Mouse (Mus musculus) G1E (cell line): ENCODE measurements around the gene Crim1. TPM values are rescaled to one million over a fixed set of nuclear protein-coding genes. Genes with fewer than 3 reads are reported as not detected.

Experiments
- ATAC-seq: 2 replicates; pipeline ENCODE4 v1.8.0; 2016; ENCODE audit warnings: mild to moderate bottlenecking; ENCODE audit not compliant: insufficient number of reproducible peaks, poor library complexity, low FRiP score, severe bottlenecking; ENCODE audit errors: extremely low read depth
- DNase-seq: peaks from one replicate; pipeline ENCODE4 v3.0.0; 2012; ENCODE audit warnings: low spot score
- H3K27me3 ChIP-seq: 2 replicates; pipeline ENCODE4 v1.6.1; 2012; ENCODE audit warnings: mild to moderate bottlenecking, low read length, inconsistent platforms; ENCODE audit not compliant: insufficient read depth
- H3K36me3 ChIP-seq: replicated peaks from 2 replicates; pipeline ENCODE3; 2012; ENCODE audit warnings: mild to moderate bottlenecking, inconsistent platforms
- H3K4me1 ChIP-seq: 2 replicates; pipeline ENCODE4 v1.6.1; 2012; ENCODE audit warnings: low read depth, low read length, inconsistent platforms, mixed read lengths; ENCODE audit not compliant: insufficient read depth
- H3K4me3 ChIP-seq: 2 replicates; pipeline ENCODE4 v1.5.1; 2012; ENCODE audit warnings: low read depth, mild to moderate bottlenecking, inconsistent platforms, low read length, moderate library complexity, mixed read lengths
- H3K9me3 ChIP-seq: replicated peaks from 2 replicates; pipeline ENCODE4 v1.6.1; 2012; ENCODE audit warnings: inconsistent platforms
- CTCF ChIP-seq: IDR thresholded peaks from 2 replicates; pipeline ENCODE4 v1.5.1; 2012; ENCODE audit warnings: low read depth, low read length, inconsistent platforms, mixed read lengths
- GATA1 ChIP-seq: IDR thresholded peaks from 2 replicates; pipeline ENCODE4 v1.6.1; 2012; ENCODE audit warnings: borderline replicate concordance, low read length, inconsistent platforms, mixed read lengths
- GATA2 ChIP-seq: IDR thresholded peaks from 2 replicates; pipeline ENCODE4 v1.6.1; 2012; ENCODE audit warnings: low read depth, low read length, inconsistent platforms, borderline replicate concordance
- POLR2AphosphoS5 ChIP-seq: IDR thresholded peaks from 2 replicates; pipeline ENCODE4 v1.6.1; 2012; ENCODE audit warnings: low read depth, low read length, inconsistent platforms; ENCODE audit not compliant: insufficient replicate concordance
- TAL1 ChIP-seq: conservative IDR thresholded peaks from 2 replicates; pipeline ENCODE4 v1.6.1; 2012; ENCODE audit warnings: low read depth, low read length, inconsistent platforms, mixed read lengths
- polyA plus RNA-seq: library from polyadenylated mRNA; stranded (reverse); fragments of >175 nt; gene quantifications from 2 replicates; pipeline ENCODE4 v1.2.3, GENCODE M21; 2012
- total RNA-seq, 2 experiments: library from RNA; stranded (forward) in 1 of 2; stranded (reverse) in 1 of 2; fragments of 200-1000 nt in 1 of 2; fragments of >200 nt in 1 of 2; fragmentation: Nextera tagmentation in 1 of 2; gene quantifications; 2 replicates each; pipeline ENCODE4 v1.2.3; 2014 to 2017

Crim1 gene
- total and polyA plus RNA-seq, 3 experiments: 20.3 to 37.8 (median 21.9) TPM

GRCm38 (mm10) chr17:78200561-78201220 is 643 bp downstream of the Crim1 start:
- no peaks in the 10 kb centered on the region for H3K27me3 ChIP-seq
- ATAC-seq (no peak), DNase-seq (peak; percentile 60)
- peaks cover 19% of the 10 kb centered on the region for H3K36me3 ChIP-seq
- H3K4me1 ChIP-seq: peaks cover 70% of the 10 kb centered on the region
- TF ChIP-seq GATA2 (no peak), POLR2AphosphoS5 (no peak), TAL1 (no peak), GATA1 (no peak), CTCF (no peak)
- no peaks in the 10 kb centered on the region for H3K9me3 ChIP-seq
- peak overlapping the region; percentile 98 for H3K4me3 ChIP-seq

GRCm38 (mm10) chr17:78201221-78202058 is 1.4 kb downstream of the Crim1 start:
- H3K4me1 ChIP-seq: peaks cover 72% of the 10 kb centered on the region
- ATAC-seq (peak; percentile 19; the same call in 1 of the 2 replicates), DNase-seq (no peak)
- no peaks in the 10 kb centered on the region for H3K9me3 ChIP-seq
- H3K4me3 ChIP-seq: peak overlapping the region; percentile 98
- H3K27me3 ChIP-seq: no peaks in the 10 kb centered on the region
- peaks cover 25% of the 10 kb centered on the region for H3K36me3 ChIP-seq
- TF ChIP-seq TAL1: no peak
- TF ChIP-seq CTCF: no peak
- no peak for TF ChIP-seq GATA1
- no peak for TF ChIP-seq GATA2
- no peak for TF ChIP-seq POLR2AphosphoS5

GRCm38 (mm10) chr17:78202221-78202620 is 2.2 kb downstream of the Crim1 start:
- TF ChIP-seq TAL1 (no peak), GATA2 (no peak), GATA1 (no peak), CTCF (no peak), POLR2AphosphoS5 (no peak)
- Histone ChIP-seq H3K36me3 (peaks cover 30% of the 10 kb centered on the region), H3K4me1 (peaks cover 73% of the 10 kb centered on the region), H3K4me3 (peak overlapping the region; percentile 98), H3K27me3 (no peaks in the 10 kb centered on the region), H3K9me3 (no peaks in the 10 kb centered on the region)
- ATAC-seq (no peak), DNase-seq (no peak)

GRCm38 (mm10) chr17:78202756-78203155 is 2.7 kb downstream of the Crim1 start:
- Histone ChIP-seq H3K4me1 (peaks cover 75% of the 10 kb centered on the region), H3K4me3 (peak overlapping the region; percentile 56; the same call in 1 of the 2 replicates), H3K36me3 (peaks cover 36% of the 10 kb centered on the region), H3K9me3 (no peaks in the 10 kb centered on the region), H3K27me3 (no peaks in the 10 kb centered on the region)
- TF ChIP-seq TAL1 (no peak), GATA1 (no peak), CTCF (no peak), GATA2 (no peak), POLR2AphosphoS5 (no peak)
- ATAC-seq (no peak), DNase-seq (no peak)

- H3K27me3 ChIP-seq: no peaks in the 10 kb centered on the region
- no peak overlapping the region; the same call in 1 of the 2 replicates for H3K4me3 ChIP-seq
- no peaks in the 10 kb centered on the region for H3K9me3 ChIP-seq
- H3K4me1 ChIP-seq: peaks cover 78% of the 10 kb centered on the region
- ATAC-seq (no peak), DNase-seq (no peak)
- peaks cover 40% of the 10 kb centered on the region for H3K36me3 ChIP-seq
- no peak for TF ChIP-seq CTCF
- no peak for TF ChIP-seq POLR2AphosphoS5
Observed at GRCm38 (mm10) chr17:78203478-78203877, 3.4 kb downstream of the Crim1 start.

GRCm38 (mm10) chr17:78206421-78206820 is 6.4 kb downstream of the Crim1 start:
- TF ChIP-seq TAL1 (no peak), GATA1 (no peak), GATA2 (no peak), CTCF (no peak), POLR2AphosphoS5 (no peak)
- H3K36me3 ChIP-seq: peaks cover 51% of the 10 kb centered on the region
- no peaks in the 10 kb centered on the region for H3K27me3 ChIP-seq
- no peak overlapping the region for H3K4me3 ChIP-seq
- ATAC-seq (no peak), DNase-seq (no peak)
- H3K9me3 ChIP-seq: no peaks in the 10 kb centered on the region
- H3K4me1 ChIP-seq: peaks cover 68% of the 10 kb centered on the region
